Mouse (Mus musculus): ENCODE results near the gene Ndufc1.
"Not testable (repeated sequence)": the region's sequence is repeated elsewhere in the genome, so short reads cannot be mapped to it uniquely, and the experiment has no call there.

The Ndufc1 gene
- long read RNA-seq, experiment 1, transcript Ndufc1-201 (4 exons, 1,249 nt): major isoform, 826 of 844 reads
- long read RNA-seq, experiment 1, partial matches to known transcripts: 1 of 844 reads
- long read RNA-seq, experiment 1, other reads (novel, unspliced or antisense): 12 of 844 reads
- long read RNA-seq, experiment 2, transcript Ndufc1-201 (4 exons, 1,249 nt): major isoform, 866 of 883 reads
- long read RNA-seq, experiment 2, partial matches to known transcripts: 1 of 883 reads
- long read RNA-seq, experiment 2, other reads (novel, unspliced or antisense): 15 of 883 reads

- intact Hi-C loops (cut with DNase I): loop anchor here (2.0 kb wide), 1 partner anchor 34 kb away; no protein-coding TSS in a partner anchor
These were observed at the start of gene Ndufc1 for GRCm38 (mm10) chr3:51408561-51409183. Gene Ndufc1, minus strand, starts transcription at chr3:51408988.

- intact Hi-C loops (cut with DNase I): loop anchor here (5.0 kb wide), 1 partner anchor 37 kb away; no protein-coding TSS in a partner anchor
These were observed 26.2 kb upstream of the Ndufc1 start for GRCm38 (mm10) chr3:51434871-51435595.

GRCm38 (mm10) chr3:51434364-51434763, 25.6 kb upstream of the Ndufc1 start:
- intact Hi-C loops (cut with DNase I): not testable (repeated sequence)

- intact Hi-C loops (cut with DNase I): no loop called here
These were observed 16.6 kb upstream of the Ndufc1 start for GRCm38 (mm10) chr3:51425394-51425793.

- intact Hi-C loops (cut with DNase I): no loop called here
These were observed 13.1 kb upstream of the Ndufc1 start for GRCm38 (mm10) chr3:51421921-51422320.

- intact Hi-C loops (cut with DNase I): no loop called here
These were observed 9.2 kb upstream of the Ndufc1 start for GRCm38 (mm10) chr3:51417966-51418365.

- intact Hi-C loops (cut with DNase I): no loop called here
These were observed 8.7 kb upstream of the Ndufc1 start for GRCm38 (mm10) chr3:51417485-51417884.

- intact Hi-C loops (cut with DNase I): no loop called here
These were observed 8.3 kb upstream of the Ndufc1 start for GRCm38 (mm10) chr3:51417135-51417458.

GRCm38 (mm10) chr3:51416364-51417134, 7.8 kb upstream of the Ndufc1 start:
- intact Hi-C loops (cut with DNase I): no loop called here

GRCm38 (mm10) chr3:51416073-51416363, 7.2 kb upstream of the Ndufc1 start:
- intact Hi-C loops (cut with DNase I): no loop called here

GRCm38 (mm10) chr3:51415098-51416072, 6.6 kb upstream of the Ndufc1 start, which contains the start of gene Naa15:
Gene Naa15, plus strand, starts transcription at chr3:51415148.
- intact Hi-C loops (cut with DNase I): no loop called here

GRCm38 (mm10) chr3:51413276-51413675, 4.5 kb upstream of the Ndufc1 start:
- intact Hi-C loops (cut with DNase I): no loop called here

- intact Hi-C loops (cut with DNase I): no loop called here
These were observed 3.7 kb upstream of the Ndufc1 start for GRCm38 (mm10) chr3:51412457-51412856.

- intact Hi-C loops (cut with DNase I): loop anchor here (2.0 kb wide), 1 partner anchor 33 kb away; no protein-coding TSS in a partner anchor
These were observed 773 bp downstream of the Ndufc1 start for GRCm38 (mm10) chr3:51407870-51408560.

- intact Hi-C loops (cut with DNase I): no loop called here
These were observed 6.2 kb downstream of the Ndufc1 start for GRCm38 (mm10) chr3:51402628-51403027.

GRCm38 (mm10) chr3:51402054-51402453, 6.7 kb downstream of the Ndufc1 start:
- intact Hi-C loops (cut with DNase I): not testable (repeated sequence)

- intact Hi-C loops (cut with DNase I): no loop called here
These were observed 8.1 kb downstream of the Ndufc1 start for GRCm38 (mm10) chr3:51400682-51401081.

GRCm38 (mm10) chr3:51399531-51399930, 9.3 kb downstream of the Ndufc1 start:
- intact Hi-C loops (cut with DNase I): no loop called here

- intact Hi-C loops (cut with DNase I): no loop called here
These were observed 10.1 kb downstream of the Ndufc1 start for GRCm38 (mm10) chr3:51398667-51399066.

Measured in adrenal gland (tissue).